Mouse (Mus musculus) forebrain, embryonic 15.5 days (tissue): ENCODE data around the gene Col4a2. TPM values are rescaled to one million over a fixed set of nuclear protein-coding genes. Genes with fewer than 3 reads are reported as not detected.

ENCODE experiments used
- ATAC-seq: fragments of 200-750 bp; cut with Nextera tagmentation; replicated peaks from 2 replicates; pipeline ENCODE4 v1.8.0; 2017; ENCODE audit warnings: mild to moderate bottlenecking, moderate TSS enrichment, moderate library complexity
- H3K27ac ChIP-seq: fragments of 300-500 bp; sonication (generic); replicated peaks from 2 replicates; pipeline ENCODE4 v1.5.1; 2015; ENCODE audit warnings: mild to moderate bottlenecking, inconsistent platforms
- H3K27me3 ChIP-seq: fragments of 300-500 bp; sonication (generic); 2 replicates; pipeline ENCODE4 v1.6.1; 2015; ENCODE audit warnings: inconsistent platforms
- H3K36me3 ChIP-seq: fragments of 300-500 bp; sonication (generic); 2 replicates; pipeline ENCODE4 v1.6.1; 2015; ENCODE audit warnings: mild to moderate bottlenecking, inconsistent platforms
- H3K4me1 ChIP-seq: fragments of 300-500 bp; sonication (generic); 2 replicates; pipeline ENCODE4 v1.6.1; 2015; ENCODE audit warnings: inconsistent platforms
- H3K4me2 ChIP-seq: fragments of 300-500 bp; sonication (generic); replicated peaks from 2 replicates; pipeline ENCODE4 v1.6.1; 2015; ENCODE audit warnings: mild to moderate bottlenecking, inconsistent platforms
- H3K4me3 ChIP-seq: fragments of 300-500 bp; sonication (generic); 2 replicates; pipeline ENCODE4 v1.5.1; 2015; ENCODE audit warnings: mild to moderate bottlenecking, inconsistent platforms
- H3K9ac ChIP-seq: fragments of 300-500 bp; sonication (generic); replicated peaks from 2 replicates; pipeline ENCODE4 v1.6.1; 2015; ENCODE audit warnings: mild to moderate bottlenecking, inconsistent platforms
- H3K9me3 ChIP-seq: fragments of 300-500 bp; sonication (generic); 2 replicates; pipeline ENCODE4 v1.6.1; 2016; ENCODE audit warnings: inconsistent platforms
- WGBS: fragments of 180-500 bp; shearing (Covaris S2); methylation state at CpG from one replicate; pipeline ENCODE4 v1.1.7; 2015; ENCODE audit warnings: mixed read lengths; 5-methylcytosine and 5-hydroxymethylcytosine counted together
- polyA plus RNA-seq: library from polyadenylated mRNA; unstranded; fragments of >200 nt; fragmentation: Nextera tagmentation; extraction: Ambion mirVana; gene quantifications from 2 replicates; pipeline ENCODE4 v1.2.1, GENCODE M21; 2015

Gene Col4a2
- polyA plus RNA-seq, 1 experiment from 2014 or later, result 28.7 TPM

DNA sequence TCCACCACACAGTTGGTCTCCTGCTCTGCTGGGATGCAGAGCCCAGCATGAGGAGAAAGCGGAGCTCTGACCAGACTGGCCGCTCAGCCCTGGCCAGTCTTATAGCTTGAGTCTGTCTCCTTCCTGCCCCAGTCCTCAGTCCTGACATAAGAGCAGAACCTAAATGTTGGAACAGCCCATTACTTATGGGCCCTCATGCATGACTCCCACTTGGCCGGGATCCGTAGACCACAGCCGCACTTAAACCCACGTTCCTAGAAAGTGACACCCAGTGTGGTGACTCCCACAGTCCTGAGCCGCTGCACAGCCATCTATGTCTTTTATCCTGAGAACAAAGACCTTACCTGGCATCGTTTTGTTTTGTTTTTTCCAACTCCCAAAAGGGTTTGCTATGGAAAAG is 2.0 kb downstream of the Col4a2 start:
- Histone ChIP-seq H3K9ac (no peak overlapping the region), H3K27ac (no peak overlapping the region), H3K9me3 (no peaks in the 10 kb centered on the region), H3K27me3 (peaks cover 18% of the 10 kb centered on the region; the same call in 1 of the 2 replicates), H3K4me2 (no peak overlapping the region), H3K36me3 (no peaks in the 10 kb centered on the region), H3K4me3 (no peak overlapping the region), H3K4me1 (peaks cover 18% of the 10 kb centered on the region)
- ATAC-seq, result no peak
- 81% methylated on average over 8 of the region's 8 CpGs for WGBS

DNA sequence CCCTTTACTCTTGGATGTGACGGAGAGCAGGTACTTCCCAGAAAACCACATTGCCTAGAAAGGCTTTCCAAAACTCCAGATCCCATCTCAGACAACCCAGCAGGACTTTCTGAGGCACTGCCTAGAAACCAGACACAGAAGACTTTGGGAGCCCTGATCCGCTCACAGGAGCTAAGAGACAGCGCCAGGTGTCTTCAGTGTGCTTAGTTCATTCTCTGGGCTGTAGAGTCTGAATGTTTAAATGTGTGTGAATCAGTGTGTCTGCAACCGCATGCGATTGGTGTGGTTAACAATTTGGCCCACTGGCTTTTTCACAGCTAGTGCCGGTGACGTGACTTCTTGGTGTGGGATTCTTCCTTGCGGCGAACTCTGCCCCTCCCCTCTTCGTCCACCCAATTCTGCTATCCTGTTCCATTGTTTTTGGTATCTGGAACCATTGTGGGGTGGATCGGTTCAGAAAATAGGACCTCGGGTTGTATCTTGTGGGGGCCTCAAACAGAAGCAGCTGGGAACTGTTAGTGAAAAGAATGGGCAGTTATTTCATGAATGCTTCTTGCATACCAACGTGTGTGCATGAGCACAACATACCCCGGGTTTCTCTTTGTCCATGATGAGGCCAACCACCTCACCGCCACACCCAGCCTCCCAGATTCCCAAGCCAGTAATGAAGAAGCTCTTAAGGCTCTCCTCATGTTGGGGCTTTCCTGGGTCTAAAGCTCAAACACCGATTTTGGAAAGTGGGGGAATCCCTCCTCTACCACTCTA is 2.8 kb downstream of the Col4a2 start:
- no peak for ATAC-seq
- H3K9me3 ChIP-seq, result no peaks in the 10 kb centered on the region
- H3K36me3 ChIP-seq, result no peaks in the 10 kb centered on the region
- H3K27ac ChIP-seq, result no peak overlapping the region
- H3K9ac ChIP-seq, result no peak overlapping the region
- no peak overlapping the region for H3K4me3 ChIP-seq
- no peak overlapping the region for H3K4me2 ChIP-seq
- peaks cover 18% of the 10 kb centered on the region for H3K4me1 ChIP-seq
- 71% methylated on average over 16 of the region's 16 CpGs for WGBS
- H3K27me3 ChIP-seq, result peaks cover 18% of the 10 kb centered on the region; the same call in 1 of the 2 replicates

DNA sequence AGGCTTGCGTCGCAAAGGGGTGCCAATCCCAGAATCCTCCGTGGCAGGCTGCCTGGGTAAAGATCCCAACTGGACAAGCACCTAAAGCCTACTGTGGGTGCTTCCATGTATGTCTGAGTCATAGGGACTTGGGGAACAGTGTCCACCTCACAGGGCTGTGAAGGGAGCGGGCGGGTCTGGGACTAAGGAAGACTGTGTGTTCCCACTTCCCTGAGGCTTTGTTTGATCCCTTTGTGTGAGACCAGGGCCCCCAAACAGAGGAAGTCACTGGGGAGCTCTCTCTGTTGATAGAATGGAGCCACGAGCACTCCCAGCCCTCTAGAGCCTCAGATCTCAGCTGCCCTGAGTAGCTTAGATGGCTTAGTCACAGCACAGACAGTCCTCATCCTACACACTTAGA is 3.5 kb downstream of the Col4a2 start:
- Histone ChIP-seq H3K27me3 (peaks cover 16% of the 10 kb centered on the region; the same call in 1 of the 2 replicates), H3K9ac (no peak overlapping the region), H3K36me3 (no peaks in the 10 kb centered on the region), H3K4me2 (no peak overlapping the region), H3K27ac (no peak overlapping the region), H3K4me3 (no peak overlapping the region), H3K4me1 (peaks cover 18% of the 10 kb centered on the region), H3K9me3 (no peaks in the 10 kb centered on the region)
- no peak for ATAC-seq
- WGBS, result 85% methylated on average over 6 of the region's 6 CpGs

DNA sequence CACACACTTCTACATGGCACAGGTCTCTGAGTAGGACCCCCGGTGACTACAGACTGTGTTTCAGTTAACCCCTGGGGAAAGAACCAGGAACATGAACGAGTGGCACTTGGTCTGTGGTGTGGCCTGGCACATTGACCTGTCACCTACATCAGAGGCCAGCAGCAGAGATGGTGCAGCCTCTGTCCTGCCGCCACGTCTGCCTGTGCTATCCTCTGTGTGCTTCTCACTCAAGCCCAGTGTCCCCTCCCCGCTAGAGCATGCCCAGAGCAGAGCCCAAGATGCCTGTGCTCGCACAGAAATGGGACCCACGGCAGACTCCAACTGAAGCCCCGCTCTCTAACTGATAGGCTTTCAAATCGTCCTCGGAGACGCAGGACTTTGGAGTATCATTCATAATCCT is 6.8 kb downstream of the Col4a2 start:
- WGBS, result 86% methylated on average over 11 of the region's 11 CpGs
- no peak overlapping the region for H3K4me3 ChIP-seq
- no peaks in the 10 kb centered on the region for H3K9me3 ChIP-seq
- H3K4me1 ChIP-seq, result no peaks in the 10 kb centered on the region
- no peak overlapping the region for H3K27ac ChIP-seq
- no peak overlapping the region for H3K9ac ChIP-seq
- no peak for ATAC-seq
- 0 out of 2 replicates have a peak, but pooled peaks cover 1% of the 10 kb centered on the region for H3K27me3 ChIP-seq
- no peak overlapping the region for H3K4me2 ChIP-seq
- H3K36me3 ChIP-seq, result no peaks in the 10 kb centered on the region

DNA sequence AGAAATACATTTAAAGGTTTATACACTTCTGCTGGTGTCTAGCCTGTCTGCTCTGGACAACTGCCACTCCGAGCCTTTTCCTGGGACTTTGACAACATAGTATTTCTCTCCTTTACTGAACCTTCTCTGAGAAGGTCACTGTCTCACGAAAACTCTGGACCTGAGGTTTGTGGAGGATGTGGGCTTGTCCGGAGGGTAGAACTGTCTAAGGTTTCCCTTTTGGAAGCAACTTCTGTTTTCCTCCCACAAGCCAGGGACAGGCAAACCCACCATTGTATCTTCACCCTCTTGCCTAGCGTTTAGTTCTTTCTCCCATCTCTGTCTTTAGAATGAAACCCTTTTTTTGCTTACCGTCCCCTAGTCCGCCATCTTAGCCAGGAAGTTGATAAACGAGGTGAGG is 9.2 kb downstream of the Col4a2 start:
- Histone ChIP-seq H3K9me3 (no peaks in the 10 kb centered on the region), H3K36me3 (no peaks in the 10 kb centered on the region), H3K4me3 (no peak overlapping the region), H3K27ac (no peak overlapping the region), H3K9ac (no peak overlapping the region), H3K4me1 (no peaks in the 10 kb centered on the region), H3K4me2 (no peak overlapping the region), H3K27me3 (no peaks in the 10 kb centered on the region)
- WGBS, result 91% methylated on average over 7 of the region's 7 CpGs
- ATAC-seq, result no peak

DNA sequence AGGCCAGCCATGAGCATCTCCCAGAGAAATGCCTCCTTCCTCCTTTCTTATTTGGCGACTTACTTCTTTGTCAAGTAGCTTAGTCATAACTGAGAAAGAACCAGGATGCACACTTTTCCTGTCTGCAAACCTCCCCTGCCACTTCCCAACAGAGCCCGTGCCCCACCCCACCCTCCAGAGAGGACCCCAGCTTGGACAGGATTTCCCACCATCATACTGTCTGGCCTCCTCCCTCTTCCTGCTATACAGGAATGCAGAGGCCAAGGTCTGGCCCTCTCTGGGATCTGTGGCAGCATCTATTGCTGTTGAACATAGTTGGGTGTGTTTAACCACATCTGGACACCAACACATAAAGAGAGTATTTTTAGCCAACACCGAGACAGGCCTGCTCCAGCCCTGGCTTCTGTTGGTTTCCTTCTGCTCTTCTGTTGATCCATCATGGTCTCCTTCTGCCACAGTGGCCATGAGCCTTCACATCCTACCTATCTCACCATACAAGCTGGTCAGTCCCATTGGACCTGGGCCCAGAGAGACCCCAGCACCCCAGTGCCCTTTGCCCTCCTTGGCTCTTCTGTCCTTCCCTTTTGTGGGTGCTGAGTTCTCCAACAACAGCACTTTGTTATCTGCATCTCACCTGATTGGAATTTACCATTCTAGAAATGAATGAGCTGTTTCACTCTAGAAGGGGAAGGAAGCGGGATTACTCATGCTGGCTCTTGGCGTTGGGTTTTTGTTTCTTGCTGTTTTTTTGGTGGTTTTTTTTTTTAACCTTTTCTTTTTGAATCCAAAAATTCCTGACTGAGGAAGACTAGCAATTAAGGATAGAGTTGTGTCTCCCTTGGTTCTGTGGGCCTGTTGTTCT is 10.3 kb downstream of the Col4a2 start:
- 94% methylated on average over 5 of the region's 5 CpGs for WGBS

DNA sequence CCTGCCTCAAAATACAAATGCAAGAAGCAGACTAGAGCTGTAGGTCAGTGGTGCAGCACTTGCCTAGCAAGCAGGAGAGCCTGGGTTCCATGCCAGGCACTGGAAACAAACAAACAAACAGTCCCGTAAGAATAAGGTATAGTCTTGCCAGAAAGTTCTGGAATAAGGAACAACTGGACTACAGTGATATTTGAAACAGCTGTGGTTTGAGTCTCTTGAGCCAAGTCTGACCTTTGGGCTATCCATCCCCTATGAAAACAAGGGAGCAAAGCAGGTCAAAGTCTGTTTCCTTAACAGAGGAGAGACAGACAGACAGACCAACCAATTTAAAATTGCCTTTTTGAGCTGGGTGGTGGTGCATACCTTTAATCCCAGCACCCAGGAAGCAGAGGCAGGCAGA is 11.1 kb downstream of the Col4a2 start:
- Histone ChIP-seq H3K4me1 (no peaks in the 10 kb centered on the region), H3K4me2 (no peak overlapping the region), H3K27ac (no peak overlapping the region), H3K4me3 (no peak overlapping the region), H3K36me3 (no peaks in the 10 kb centered on the region), H3K9ac (no peak overlapping the region), H3K27me3 (no peaks in the 10 kb centered on the region), H3K9me3 (no peaks in the 10 kb centered on the region)
- WGBS, result 89% methylated on average over 1 of the region's 1 CpGs
- no peak for ATAC-seq

More for the DNA sequence above, 10.3 kb downstream of the Col4a2 start:
- Histone ChIP-seq H3K27ac (no peak overlapping the region), H3K4me3 (no peak overlapping the region), H3K4me1 (no peaks in the 10 kb centered on the region), H3K27me3 (no peaks in the 10 kb centered on the region), H3K9me3 (no peaks in the 10 kb centered on the region), H3K36me3 (no peaks in the 10 kb centered on the region), H3K9ac (no peak overlapping the region), H3K4me2 (no peak overlapping the region)
- ATAC-seq, result no peak

DNA sequence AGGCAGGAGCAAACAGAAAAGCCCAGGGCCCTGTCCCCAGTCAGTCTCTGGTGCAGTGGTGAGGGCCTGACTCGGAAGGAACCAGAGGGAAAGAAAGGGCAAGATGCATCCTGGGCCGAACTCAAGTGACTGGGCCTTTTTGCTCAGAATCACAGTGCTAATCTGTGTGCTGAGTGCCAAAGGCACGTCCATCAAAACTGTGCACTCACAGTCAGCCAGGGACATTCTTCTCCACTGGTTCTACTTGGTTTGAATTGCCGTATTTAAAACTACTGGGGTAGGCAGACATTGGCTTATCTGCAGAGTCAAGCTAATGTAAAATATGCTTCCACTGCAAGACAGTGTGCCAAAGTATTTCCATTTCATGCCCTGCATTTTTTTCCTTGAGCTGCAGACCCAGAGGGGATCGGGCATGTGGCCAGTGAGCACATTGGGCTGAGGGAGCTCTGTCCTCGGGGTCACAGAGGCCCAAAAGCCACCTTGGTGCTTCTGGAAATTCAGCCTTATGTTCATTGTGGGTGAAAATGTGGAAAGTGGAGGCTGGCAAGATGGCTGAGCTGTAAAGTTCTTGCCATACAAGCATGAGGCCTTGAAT is 12.3 kb downstream of the Col4a2 start:
- H3K9ac ChIP-seq, result no peak overlapping the region
- H3K4me2 ChIP-seq, result no peak overlapping the region
- H3K27ac ChIP-seq, result no peak overlapping the region
- 78% methylated on average over 6 of the region's 6 CpGs for WGBS
- H3K27me3 ChIP-seq, result no peaks in the 10 kb centered on the region
- H3K9me3 ChIP-seq, result no peaks in the 10 kb centered on the region
- H3K4me3 ChIP-seq, result no peak overlapping the region
- H3K36me3 ChIP-seq, result no peaks in the 10 kb centered on the region
- ATAC-seq, result no peak
- H3K4me1 ChIP-seq, result no peaks in the 10 kb centered on the region

DNA sequence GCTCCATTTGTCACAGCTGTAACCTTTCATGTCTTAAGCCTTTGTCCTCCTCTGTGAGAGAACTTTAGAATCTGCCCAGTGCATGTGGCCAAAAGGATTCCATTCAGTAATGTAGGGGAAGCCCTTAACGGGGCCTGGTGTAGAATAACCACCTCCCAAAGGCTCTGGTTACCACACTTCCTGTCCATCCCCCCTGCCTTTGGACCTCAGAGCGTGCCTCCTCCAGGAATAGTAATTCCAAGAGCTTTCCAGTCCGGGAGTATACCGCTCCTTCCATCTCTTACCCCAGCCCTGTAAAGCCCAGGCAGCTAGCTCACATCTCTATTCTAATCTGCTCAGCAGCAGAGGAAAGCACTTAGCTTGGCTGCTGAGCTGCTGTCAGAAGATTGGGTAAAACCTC is 14.7 kb downstream of the Col4a2 start:
- H3K27me3 ChIP-seq, result no peaks in the 10 kb centered on the region
- no peak overlapping the region for H3K4me3 ChIP-seq
- ATAC-seq, result no peak
- 59% methylated on average over 4 of the region's 4 CpGs for WGBS
- H3K27ac ChIP-seq, result no peak overlapping the region
- no peaks in the 10 kb centered on the region for H3K36me3 ChIP-seq
- no peaks in the 10 kb centered on the region for H3K4me1 ChIP-seq
- no peak overlapping the region for H3K9ac ChIP-seq
- H3K4me2 ChIP-seq, result no peak overlapping the region
- no peaks in the 10 kb centered on the region for H3K9me3 ChIP-seq

DNA sequence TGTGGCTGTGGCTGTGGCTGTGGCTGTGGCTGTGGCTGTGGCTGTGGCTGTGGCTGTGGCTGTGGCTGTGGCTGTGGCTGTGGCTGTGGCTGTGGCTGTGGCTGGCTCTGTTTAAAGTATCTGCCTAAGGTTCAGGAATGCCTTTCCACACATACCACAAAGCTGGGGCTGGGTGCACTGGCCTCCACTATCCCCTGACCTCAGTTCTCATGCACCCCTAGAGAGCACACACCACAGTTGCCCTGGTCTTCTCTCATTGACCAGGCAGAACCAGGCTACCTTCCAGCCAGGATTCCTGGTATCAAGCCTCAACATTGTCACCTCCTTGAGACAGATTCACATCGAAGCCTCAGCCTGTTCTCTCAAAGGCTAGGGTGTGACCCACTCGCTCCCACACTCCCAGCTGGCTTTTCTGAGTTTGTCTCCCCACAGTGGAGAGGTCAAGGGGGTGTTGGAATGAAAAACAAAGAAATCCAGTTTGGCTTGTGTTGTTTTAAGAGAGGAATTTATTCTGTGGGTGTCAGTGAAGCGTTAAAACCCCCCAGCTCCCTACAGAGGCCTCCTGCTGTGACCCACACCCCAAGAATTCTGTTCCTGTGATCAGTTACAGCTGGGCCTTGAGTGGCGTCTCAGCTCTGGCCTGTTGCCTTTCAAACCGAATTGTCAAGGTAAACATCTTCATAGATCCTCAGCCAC is 15.3 kb downstream of the Col4a2 start:
- Histone ChIP-seq H3K9ac (no peak overlapping the region), H3K4me3 (no peak overlapping the region), H3K36me3 (no peaks in the 10 kb centered on the region), H3K27me3 (no peaks in the 10 kb centered on the region), H3K4me2 (no peak overlapping the region), H3K9me3 (no peaks in the 10 kb centered on the region), H3K4me1 (no peaks in the 10 kb centered on the region), H3K27ac (no peak overlapping the region)
- 52% methylated on average over 5 of the region's 5 CpGs for WGBS
- no peak for ATAC-seq

DNA sequence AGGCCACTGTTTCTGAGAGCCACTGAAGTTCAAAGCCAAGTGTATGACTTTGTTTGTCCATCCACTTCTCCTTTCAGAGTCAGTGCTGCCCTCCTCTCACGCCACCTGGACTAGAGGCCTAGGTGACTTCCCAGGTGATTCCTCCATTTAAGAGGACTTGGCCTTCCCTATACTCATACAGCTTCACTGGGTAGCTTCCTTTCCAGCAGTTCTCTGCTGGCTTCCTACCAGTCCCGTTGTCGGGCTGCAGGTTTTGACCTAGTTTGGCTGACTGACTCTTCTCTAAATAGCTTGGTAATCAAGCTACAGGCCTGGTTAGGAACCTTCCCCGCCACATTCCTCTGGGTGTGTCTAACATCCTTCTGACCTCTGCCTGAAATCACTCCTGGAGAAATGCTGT is 19.0 kb downstream of the Col4a2 start:
- no peak overlapping the region for H3K4me3 ChIP-seq
- H3K9me3 ChIP-seq, result no peaks in the 10 kb centered on the region
- no peak overlapping the region for H3K27ac ChIP-seq
- H3K4me2 ChIP-seq, result no peak overlapping the region
- peaks cover under 1% of the 10 kb centered on the region; the same call in 1 of the 2 replicates for H3K4me1 ChIP-seq
- ATAC-seq, result no peak
- H3K36me3 ChIP-seq, result no peaks in the 10 kb centered on the region
- H3K9ac ChIP-seq, result no peak overlapping the region
- WGBS, result 88% methylated on average over 4 of the region's 4 CpGs
- H3K27me3 ChIP-seq, result no peaks in the 10 kb centered on the region

DNA sequence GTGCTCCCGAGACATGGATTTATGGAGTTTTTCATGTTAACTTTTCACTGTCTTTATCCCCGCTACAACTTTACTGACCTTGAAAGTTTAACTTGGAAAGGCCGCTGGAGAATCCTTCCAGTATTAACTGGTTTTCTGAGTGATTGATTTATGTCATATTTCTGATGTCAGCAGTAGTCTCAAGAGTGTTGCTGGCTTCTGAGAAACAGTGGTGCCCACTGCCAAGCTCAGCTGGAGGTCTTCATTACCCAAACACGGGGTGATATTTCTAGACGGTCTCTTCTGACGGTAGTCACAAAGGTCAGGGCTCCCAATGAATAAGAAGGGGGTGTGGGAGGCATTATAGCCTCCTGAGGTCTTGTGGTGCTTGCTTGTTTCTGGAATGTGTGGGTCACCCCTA is 21.1 kb downstream of the Col4a2 start:
- ATAC-seq, result no peak
- no peak overlapping the region for H3K27ac ChIP-seq
- H3K4me3 ChIP-seq, result no peak overlapping the region
- H3K9ac ChIP-seq, result no peak overlapping the region
- H3K4me2 ChIP-seq, result no peak overlapping the region
- H3K4me1 ChIP-seq, result peaks cover 5% of the 10 kb centered on the region; the same call in 1 of the 2 replicates
- H3K27me3 ChIP-seq, result no peaks in the 10 kb centered on the region
- 76% methylated on average over 6 of the region's 6 CpGs for WGBS
- H3K36me3 ChIP-seq, result no peaks in the 10 kb centered on the region
- H3K9me3 ChIP-seq, result no peaks in the 10 kb centered on the region
